Mouse (Mus musculus) midbrain, embryonic 16.5 days (tissue): ENCODE results near the gene Slc25a16. TPM values are rescaled to one million over a fixed set of nuclear protein-coding genes. Genes with fewer than 3 reads are reported as not detected.
"Not testable (repeated sequence)": the region's sequence is repeated elsewhere in the genome, so short reads cannot be mapped to it uniquely, and the experiment has no call there.

ENCODE experiments used
- ATAC-seq: fragments of 200-750 bp; cut with Nextera tagmentation; 2 replicates; pipeline ENCODE4 v1.8.0; 2017; ENCODE audit warnings: moderate TSS enrichment
- H3K27ac ChIP-seq: fragments of 300-500 bp; sonication (generic); 2 replicates; pipeline ENCODE4 v1.5.1; 2014; ENCODE audit warnings: mild to moderate bottlenecking, low read length, mixed read lengths
- H3K27me3 ChIP-seq: fragments of 300-500 bp; sonication (generic); 2 replicates; pipeline ENCODE4 v1.6.1; 2014; ENCODE audit warnings: low read depth, low read length, mixed read lengths; ENCODE audit not compliant: control insufficient read depth, insufficient read depth
- H3K36me3 ChIP-seq: fragments of 300-500 bp; sonication (generic); 2 replicates; pipeline ENCODE4 v1.6.1; 2014; ENCODE audit warnings: mild to moderate bottlenecking, low read length, moderate library complexity, mixed read lengths; ENCODE audit not compliant: control insufficient read depth, insufficient read depth
- H3K4me1 ChIP-seq: fragments of 300-500 bp; sonication (generic); 2 replicates; pipeline ENCODE4 v1.6.1; 2014; ENCODE audit warnings: mild to moderate bottlenecking, low read length, mixed read lengths; ENCODE audit not compliant: control insufficient read depth, insufficient read depth
- H3K4me2 ChIP-seq: fragments of 300-500 bp; sonication (generic); 2 replicates; pipeline ENCODE4 v1.6.1; 2014; ENCODE audit warnings: mild to moderate bottlenecking, low read length, mixed read lengths
- H3K4me3 ChIP-seq: fragments of 300-500 bp; sonication (generic); 2 replicates; pipeline ENCODE4 v1.5.1; 2014; ENCODE audit warnings: low read depth, mild to moderate bottlenecking, low read length, moderate library complexity, mixed read lengths
- H3K9ac ChIP-seq: fragments of 300-500 bp; sonication (generic); 2 replicates; pipeline ENCODE4 v1.6.1; 2014; ENCODE audit warnings: low read depth, low read length, mixed read lengths
- H3K9me3 ChIP-seq: fragments of 300-500 bp; sonication (generic); replicated peaks from 2 replicates; pipeline ENCODE4 v1.6.1; 2014; ENCODE audit warnings: mild to moderate bottlenecking, low read length, mixed read lengths; ENCODE audit not compliant: control insufficient read depth, poor library complexity, severe bottlenecking
- WGBS: fragments of 180-500 bp; shearing (Covaris S2); extraction: QIAGEN DNeasy Blood & Tissue Kit; methylation state at CpG from one replicate; pipeline ENCODE4 v1.1.7; 2014; 5-methylcytosine and 5-hydroxymethylcytosine counted together
- polyA plus RNA-seq: library from polyadenylated mRNA; unstranded; fragments of >200 nt; fragmentation: Nextera tagmentation; extraction: Ambion mirVana; gene quantifications from 2 replicates; pipeline ENCODE4 v1.2.1, GENCODE M21; 2015

Gene Slc25a16
- polyA plus RNA-seq, 1 experiment from 2014 or later: 15.1 TPM

DNA sequence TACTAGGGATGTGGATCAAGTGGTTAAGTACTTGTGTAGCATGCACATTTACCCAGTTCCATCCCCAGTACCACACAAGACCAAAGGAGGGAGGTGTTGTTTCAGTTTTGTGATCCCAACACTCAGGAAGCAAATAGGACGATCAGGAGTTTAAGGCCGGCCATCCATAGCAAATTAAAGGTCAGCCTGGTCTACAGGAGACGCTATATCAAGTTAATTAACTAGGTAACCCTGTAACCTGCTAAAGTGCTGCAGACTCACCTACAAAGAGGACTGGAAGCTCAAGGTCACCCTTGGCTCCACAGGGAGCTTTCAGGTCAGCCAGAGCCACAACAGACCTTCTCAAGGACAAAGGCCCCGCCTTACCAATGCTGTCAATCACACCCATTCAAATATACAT lies 23.7 kb upstream of the Slc25a16 start:
- WGBS: 64% methylated on average over 4 of the region's 4 CpGs
- no peaks in the 10 kb centered on the region for H3K36me3 ChIP-seq
- H3K4me1 ChIP-seq: no peaks in the 10 kb centered on the region
- no peak for ATAC-seq
- H3K4me3 ChIP-seq: no peak overlapping the region
- no peaks in the 10 kb centered on the region for H3K27me3 ChIP-seq
- no peak overlapping the region for H3K9ac ChIP-seq
- H3K4me2 ChIP-seq: no peak overlapping the region
- no peak overlapping the region for H3K27ac ChIP-seq
- H3K9me3 ChIP-seq: no peaks in the 10 kb centered on the region

DNA sequence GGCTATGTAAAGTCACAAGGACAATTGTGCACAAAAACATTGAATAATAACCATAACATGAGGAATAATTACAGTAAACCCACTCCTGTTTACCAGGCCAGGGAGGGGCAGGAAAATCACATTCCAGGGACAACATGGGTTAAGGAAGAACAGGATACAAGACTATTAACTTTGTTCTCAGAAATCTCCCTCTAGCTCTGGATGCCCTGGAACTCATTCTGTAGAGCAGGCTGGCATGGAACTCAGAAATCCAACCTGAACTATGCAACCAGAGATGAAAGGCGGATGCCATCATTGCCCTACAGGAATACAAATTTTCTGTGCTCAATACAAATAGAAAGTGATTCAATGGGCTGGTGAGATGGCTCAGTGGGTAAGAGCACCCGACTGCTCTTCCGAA lies 23.0 kb upstream of the Slc25a16 start:
- WGBS: 97% methylated on average over 3 of the region's 3 CpGs
- Histone ChIP-seq H3K27me3 (no peaks in the 10 kb centered on the region), H3K9ac (no peak overlapping the region), H3K36me3 (no peaks in the 10 kb centered on the region), H3K4me3 (no peak overlapping the region), H3K27ac (no peak overlapping the region), H3K9me3 (no peaks in the 10 kb centered on the region), H3K4me2 (no peak overlapping the region), H3K4me1 (no peaks in the 10 kb centered on the region)
- ATAC-seq: no peak

DNA sequence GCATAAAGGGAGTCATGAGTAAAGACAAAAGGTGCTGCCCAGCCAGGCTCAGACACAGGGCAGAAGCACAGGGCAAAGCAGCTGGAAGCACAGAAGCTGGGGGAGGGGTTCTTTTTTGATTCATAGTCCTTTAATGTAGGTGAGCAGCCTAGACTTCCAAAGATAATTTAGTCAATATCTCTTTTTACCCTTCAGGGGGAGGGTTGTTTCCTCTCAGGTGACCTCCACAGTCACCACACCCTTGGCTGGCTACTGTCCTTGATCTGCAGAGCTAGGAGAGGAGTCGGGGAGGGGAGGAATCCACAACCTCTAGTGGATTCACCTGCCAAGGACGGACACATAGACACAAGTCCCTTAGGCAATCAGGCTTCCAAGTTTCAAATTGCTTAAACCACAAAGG lies 22.4 kb upstream of the Slc25a16 start:
- Histone ChIP-seq H3K4me2 (no peak overlapping the region), H3K9ac (no peak overlapping the region), H3K27ac (no peak overlapping the region), H3K4me1 (no peaks in the 10 kb centered on the region), H3K4me3 (no peak overlapping the region), H3K27me3 (no peaks in the 10 kb centered on the region), H3K9me3 (no peaks in the 10 kb centered on the region), H3K36me3 (no peaks in the 10 kb centered on the region)
- no peak for ATAC-seq
- 81% methylated on average over 2 of the region's 2 CpGs for WGBS

DNA sequence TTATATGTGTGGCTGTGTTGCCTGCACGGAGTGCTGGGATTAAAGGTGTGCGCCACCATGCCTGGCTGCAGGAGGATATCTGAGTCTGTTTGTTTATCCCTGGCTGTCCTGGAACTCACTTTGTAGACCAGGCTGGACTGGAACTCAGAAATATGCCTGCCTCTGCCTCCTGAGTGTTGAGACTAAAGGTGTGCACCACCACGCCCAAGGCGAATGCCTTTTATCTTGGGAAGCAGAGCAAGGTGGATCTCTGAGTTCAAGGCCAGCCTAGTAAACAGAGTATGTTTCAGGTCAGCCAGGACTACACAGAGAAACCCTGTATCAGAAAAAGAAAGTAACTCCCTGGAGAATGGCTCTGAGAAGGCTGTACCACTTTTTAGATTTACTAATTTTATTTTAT lies 20.3 kb upstream of the Slc25a16 start:
- H3K9me3 ChIP-seq: no peaks in the 10 kb centered on the region
- H3K4me2 ChIP-seq: no peak overlapping the region
- no peak overlapping the region for H3K27ac ChIP-seq
- no peak overlapping the region for H3K4me3 ChIP-seq
- WGBS: over 99% methylated on average over 4 of the region's 4 CpGs
- ATAC-seq: no peak
- H3K9ac ChIP-seq: no peak overlapping the region
- H3K36me3 ChIP-seq: no peaks in the 10 kb centered on the region
- H3K27me3 ChIP-seq: no peaks in the 10 kb centered on the region
- H3K4me1 ChIP-seq: no peaks in the 10 kb centered on the region

DNA sequence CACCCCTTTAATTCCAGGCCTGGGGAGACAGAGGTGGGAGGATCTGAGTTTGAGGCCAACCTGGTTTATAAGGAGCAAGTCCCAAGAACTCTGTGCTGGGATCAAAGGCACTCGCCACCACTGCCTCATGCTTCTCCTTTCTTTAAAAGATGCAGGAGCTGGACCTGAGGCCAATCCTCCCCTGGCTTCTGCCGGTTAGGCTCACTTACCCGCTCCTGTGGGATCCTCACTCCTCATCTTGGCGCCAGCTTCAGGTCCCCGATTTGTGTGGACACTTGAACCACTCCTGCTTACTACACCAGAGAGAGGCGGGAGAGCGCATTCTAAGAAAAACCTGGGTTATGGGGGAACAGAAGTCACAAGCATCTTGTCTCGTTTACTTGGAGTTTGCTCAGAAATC lies 18.6 kb upstream of the Slc25a16 start:
- no peak for ATAC-seq
- Histone ChIP-seq H3K36me3 (no peaks in the 10 kb centered on the region), H3K4me3 (no peak overlapping the region), H3K9me3 (no peaks in the 10 kb centered on the region), H3K27ac (no peak overlapping the region), H3K4me1 (no peaks in the 10 kb centered on the region), H3K4me2 (no peak overlapping the region), H3K9ac (no peak overlapping the region), H3K27me3 (no peaks in the 10 kb centered on the region)
- WGBS: 50% methylated on average over 8 of the region's 8 CpGs

DNA sequence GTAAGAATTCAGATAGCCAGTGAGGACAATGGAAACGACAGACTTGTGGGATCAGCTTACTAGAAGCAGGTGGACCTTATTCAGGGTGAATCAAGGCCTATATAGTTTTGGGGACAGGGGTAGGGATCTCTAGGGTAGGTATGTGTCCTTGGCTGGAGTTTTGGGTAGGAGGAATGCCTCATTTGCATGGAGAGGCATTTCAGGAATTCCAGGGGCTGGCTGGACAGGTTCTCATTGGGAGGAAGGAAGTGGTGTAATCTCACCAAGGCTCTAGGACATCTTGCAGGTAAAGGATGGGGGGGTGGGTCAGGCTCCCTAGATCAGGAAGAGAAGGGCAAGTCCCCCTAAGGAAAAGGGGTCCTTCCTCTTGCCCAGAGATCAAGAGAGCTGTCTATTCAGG lies 17.6 kb upstream of the Slc25a16 start:
- Histone ChIP-seq H3K27ac (no peak overlapping the region), H3K4me2 (no peak overlapping the region), H3K9me3 (no peaks in the 10 kb centered on the region), H3K27me3 (no peaks in the 10 kb centered on the region), H3K4me3 (no peak overlapping the region), H3K9ac (no peak overlapping the region), H3K36me3 (no peaks in the 10 kb centered on the region), H3K4me1 (no peaks in the 10 kb centered on the region)
- 72% methylated on average over 1 of the region's 1 CpGs for WGBS
- ATAC-seq: no peak

DNA sequence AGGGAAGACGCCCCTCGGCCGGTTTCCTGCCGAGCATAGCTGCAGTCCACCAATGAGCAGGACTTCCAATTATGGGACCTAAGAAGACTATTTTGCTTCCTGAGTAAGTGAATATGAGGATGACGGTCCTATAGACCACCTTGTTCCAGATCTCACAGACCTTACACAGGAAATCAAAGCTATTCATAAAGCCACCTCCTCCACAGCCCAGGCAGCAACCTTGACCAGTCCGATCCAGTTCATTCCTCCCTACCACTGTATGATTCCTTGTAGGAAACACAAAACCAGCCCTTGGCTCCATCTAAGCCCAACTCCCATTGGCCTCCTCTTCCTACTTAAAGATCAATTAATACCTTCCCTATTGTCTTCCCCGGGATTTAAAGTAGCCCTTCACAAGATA lies 14.1 kb upstream of the Slc25a16 start:
- Histone ChIP-seq H3K4me2 (no peak overlapping the region), H3K9ac (no peak overlapping the region), H3K36me3 (no peaks in the 10 kb centered on the region), H3K4me1 (no peaks in the 10 kb centered on the region), H3K27ac (no peak overlapping the region), H3K9me3 (no peaks in the 10 kb centered on the region), H3K4me3 (no peak overlapping the region), H3K27me3 (no peaks in the 10 kb centered on the region)
- ATAC-seq: no peak
- WGBS: 91% methylated on average over 7 of the region's 7 CpGs

DNA sequence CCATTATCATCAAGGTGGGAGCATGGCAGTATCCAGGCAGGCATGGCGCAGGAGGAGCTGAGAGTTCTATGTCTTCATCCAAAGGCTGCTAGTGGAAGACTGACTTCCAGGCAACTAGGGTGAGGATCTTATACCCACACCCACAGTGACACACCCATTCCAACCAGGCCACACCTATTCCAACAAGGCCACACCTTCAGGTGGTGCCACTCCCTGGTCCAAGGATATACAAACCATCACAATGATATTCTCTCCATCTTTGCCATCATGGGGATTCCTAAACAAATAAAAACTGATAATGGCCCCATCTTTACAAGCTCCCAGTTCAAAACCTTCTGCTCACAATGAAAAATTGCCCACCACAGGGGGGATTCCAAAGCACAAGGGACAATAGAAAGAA lies 11.5 kb upstream of the Slc25a16 start, which contains the start of gene Tet1:
Gene Tet1, minus strand, starts transcription at position 101 of the 400 bp plus-strand sequence.
- not testable (repeated sequence) for H3K4me1 ChIP-seq, ATAC-seq, H3K27ac ChIP-seq, H3K9me3 ChIP-seq, H3K27me3 ChIP-seq, H3K4me2 ChIP-seq, H3K4me3 ChIP-seq, H3K9ac ChIP-seq, H3K36me3 ChIP-seq
- WGBS: no CpG with 5 or more reads among the region's 1 CpGs

DNA sequence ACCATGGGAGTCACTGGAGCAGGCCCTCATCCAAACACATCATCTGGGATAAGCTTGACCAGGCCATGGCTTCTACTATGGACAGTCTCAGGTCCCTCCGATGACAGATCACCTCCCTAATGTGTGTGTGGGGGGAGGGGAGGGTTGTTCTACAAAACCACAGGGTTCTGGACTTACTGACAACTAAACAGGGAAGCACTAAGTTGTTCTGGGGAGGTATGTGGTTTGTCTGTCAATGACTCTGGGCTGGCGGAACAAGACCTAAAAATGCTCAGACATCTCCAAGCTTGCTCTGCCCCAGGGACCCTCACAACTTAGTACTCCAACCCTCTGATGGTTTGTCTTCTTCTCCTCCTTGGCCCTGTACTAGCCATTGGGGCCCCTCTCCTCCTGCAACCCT lies 9.3 kb upstream of the Slc25a16 start:
- H3K4me2 ChIP-seq: no peak overlapping the region
- H3K9me3 ChIP-seq: no peaks in the 10 kb centered on the region
- WGBS: 93% methylated on average over 2 of the region's 2 CpGs
- no peaks in the 10 kb centered on the region for H3K27me3 ChIP-seq
- ATAC-seq: no peak
- no peaks in the 10 kb centered on the region for H3K36me3 ChIP-seq
- H3K4me3 ChIP-seq: no peak overlapping the region
- H3K27ac ChIP-seq: no peak overlapping the region
- H3K9ac ChIP-seq: no peak overlapping the region
- no peaks in the 10 kb centered on the region for H3K4me1 ChIP-seq

DNA sequence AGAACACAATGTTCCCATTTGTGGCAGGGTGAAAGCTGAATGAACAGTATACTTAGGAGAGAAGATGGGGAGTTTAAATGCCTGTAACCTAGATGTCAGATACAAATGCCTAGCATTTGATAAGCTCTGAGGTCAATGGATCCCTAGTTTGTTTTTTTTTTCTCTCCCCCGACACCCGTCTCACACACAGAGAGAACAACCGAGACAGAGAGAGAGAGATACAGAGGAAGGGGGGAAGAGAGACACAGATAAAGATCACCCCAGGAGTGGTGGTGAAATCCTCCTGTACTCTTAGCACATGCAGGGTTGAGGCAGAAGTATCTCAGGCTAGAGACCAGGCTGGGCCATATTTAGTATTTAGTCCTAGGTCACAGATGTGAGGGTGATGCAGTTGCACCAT lies 1.4 kb upstream of the Slc25a16 start:
- H3K4me2 ChIP-seq: no peak overlapping the region
- H3K27ac ChIP-seq: no peak overlapping the region
- 89% methylated on average over 3 of the region's 3 CpGs for WGBS
- no peaks in the 10 kb centered on the region for H3K36me3 ChIP-seq
- no peak for ATAC-seq
- H3K9ac ChIP-seq: no peak overlapping the region
- H3K4me1 ChIP-seq: peaks cover 14% of the 10 kb centered on the region
- H3K4me3 ChIP-seq: no peak overlapping the region
- H3K27me3 ChIP-seq: no peaks in the 10 kb centered on the region
- H3K9me3 ChIP-seq: no peaks in the 10 kb centered on the region
